Mouse (Mus musculus) E14TG2a.4 (cell line): ENCODE results near the gene Ppm1m.

ENCODE experiments used
- CTCF ChIP-seq: conservative IDR thresholded peaks from 2 replicates; pipeline ENCODE4 v1.5.1; 2014; ENCODE audit warnings: low read length
- NANOG ChIP-seq: IDR thresholded peaks from 2 replicates; pipeline ENCODE4 v1.6.1; 2014; ENCODE audit warnings: borderline replicate concordance, low read length, mixed read lengths

DNA sequence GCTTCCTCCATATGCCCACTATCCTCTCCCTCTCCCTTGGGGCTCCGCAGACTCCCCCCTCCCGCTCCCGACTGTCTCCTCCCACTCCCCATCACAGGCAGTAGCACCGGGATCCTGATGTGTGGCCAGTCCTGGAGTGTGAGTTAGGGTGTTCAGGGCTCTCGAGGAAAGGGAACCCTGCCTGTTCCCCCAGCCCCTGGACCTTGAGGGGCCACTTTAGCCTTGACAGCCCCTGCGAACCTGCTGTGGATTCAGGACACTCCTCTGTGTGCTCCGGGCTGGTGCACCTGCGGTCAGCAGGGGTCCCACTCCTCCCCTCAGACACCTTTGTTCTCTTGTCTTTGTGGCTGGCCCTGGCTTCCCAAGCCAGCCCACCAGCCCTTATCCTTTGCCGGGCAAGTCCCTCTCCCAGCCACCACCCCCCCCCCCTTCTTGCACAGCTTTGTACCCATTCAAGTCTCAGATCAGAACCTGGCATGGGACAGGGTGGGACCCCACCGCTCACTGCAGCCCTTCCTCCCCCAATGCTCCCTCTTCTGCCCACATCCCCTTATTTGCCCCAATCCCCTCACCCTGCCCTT is 51.6 kb downstream of the Ppm1m start:
- TF ChIP-seq CTCF (no peak), NANOG (no peak)
